Mouse (Mus musculus) frontal cortex, adult 2 months (tissue): ENCODE measurements around the gene Mecom. TPM values are rescaled to one million over a fixed set of nuclear protein-coding genes. Genes with fewer than 3 reads are reported as not detected.

Source experiments
- DNase-seq, 2 experiments: peaks; one replicate each; pipeline ENCODE4 v3.0.0; 2022; ENCODE audit warnings: low spot score in 1 of 2; ENCODE audit errors: extremely low spot score in 1 of 2
- polyA plus RNA-seq: library from polyadenylated mRNA; depleted of rRNA; stranded (reverse); fragments of >200 nt; gene quantifications from 2 replicates; pipeline ENCODE4 v1.2.3, GENCODE M21; 2012

Mecom gene
- polyA plus RNA-seq, 1 experiment = 2.6 TPM

DNA sequence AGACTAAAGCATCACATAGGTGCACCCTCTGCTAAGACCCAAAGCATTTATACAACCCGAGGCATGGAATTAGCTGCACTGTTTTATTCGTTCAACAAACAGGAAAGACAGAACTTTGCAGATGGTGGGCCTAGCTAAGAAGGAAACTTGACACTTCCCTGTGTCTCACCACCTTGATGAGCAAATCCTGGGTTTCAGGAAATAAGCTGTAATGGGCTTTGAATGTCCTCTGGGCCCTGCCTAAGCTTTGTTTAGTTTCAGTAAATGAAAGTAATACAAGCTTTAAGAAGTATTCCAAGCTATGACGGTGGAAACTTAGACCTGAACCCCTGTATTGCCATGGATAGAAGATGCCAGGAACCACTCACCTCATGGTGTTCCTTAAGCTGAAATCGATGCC is 383.0 kb downstream of the Mecom start:
- DNase-seq = no peak

- DNase-seq = no peak
Observed at GRCm38 (mm10) chr3:30163390-30163789, 384.4 kb downstream of the Mecom start.

DNA sequence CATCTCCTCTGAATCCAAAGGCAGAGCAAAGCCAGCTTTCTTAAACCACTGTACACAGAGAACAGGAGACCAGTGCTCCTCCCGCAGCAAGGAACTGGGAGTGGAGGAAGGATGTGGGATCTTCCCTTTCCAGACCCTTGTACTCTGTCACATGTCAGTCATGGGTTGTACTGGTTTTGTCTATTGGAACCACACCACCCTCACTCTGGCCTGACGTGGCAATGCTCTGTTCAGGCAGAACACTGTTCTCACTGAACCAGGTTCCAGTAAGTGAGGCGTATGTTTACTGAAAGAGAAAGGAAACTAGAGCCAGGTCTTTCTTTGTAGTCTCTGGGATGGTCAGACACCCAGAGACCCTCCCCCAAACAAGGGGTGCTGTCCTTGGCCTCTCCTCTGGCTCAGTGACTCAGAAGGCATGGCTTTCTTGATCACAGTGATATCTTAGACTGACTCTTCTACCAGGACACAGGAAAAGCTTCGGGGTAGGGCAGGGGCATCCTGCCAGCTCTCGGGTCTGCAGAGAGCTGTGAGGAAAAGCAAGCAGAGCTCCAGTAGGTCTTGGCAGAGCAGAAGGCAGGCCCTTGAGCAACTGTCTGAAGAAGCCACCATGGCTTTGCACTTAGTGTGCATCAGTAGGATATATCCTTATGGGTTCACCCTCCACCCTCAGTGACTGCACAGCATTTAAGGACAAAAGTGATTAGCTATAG is 386.7 kb downstream of the Mecom start:
- no peak for DNase-seq

DNA sequence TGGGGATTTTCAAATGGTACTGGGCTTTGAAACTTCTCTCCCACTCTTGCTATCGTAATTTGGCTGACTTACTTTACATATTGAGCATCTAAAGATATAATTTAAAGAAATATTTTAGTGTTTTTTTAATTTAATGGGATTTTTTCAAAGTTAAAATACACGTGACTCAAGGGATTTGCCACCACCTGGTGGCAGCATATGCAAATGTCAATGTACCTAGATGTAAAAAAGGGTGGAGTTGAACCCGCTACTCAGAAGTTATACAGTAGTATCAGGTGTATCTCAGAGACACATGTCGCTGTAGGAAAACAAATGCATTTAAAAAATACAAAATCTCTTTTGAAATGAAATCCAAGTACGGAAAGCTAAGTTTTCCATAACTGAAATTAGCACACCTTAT is 387.5 kb downstream of the Mecom start:
- DNase-seq = no peak

DNA sequence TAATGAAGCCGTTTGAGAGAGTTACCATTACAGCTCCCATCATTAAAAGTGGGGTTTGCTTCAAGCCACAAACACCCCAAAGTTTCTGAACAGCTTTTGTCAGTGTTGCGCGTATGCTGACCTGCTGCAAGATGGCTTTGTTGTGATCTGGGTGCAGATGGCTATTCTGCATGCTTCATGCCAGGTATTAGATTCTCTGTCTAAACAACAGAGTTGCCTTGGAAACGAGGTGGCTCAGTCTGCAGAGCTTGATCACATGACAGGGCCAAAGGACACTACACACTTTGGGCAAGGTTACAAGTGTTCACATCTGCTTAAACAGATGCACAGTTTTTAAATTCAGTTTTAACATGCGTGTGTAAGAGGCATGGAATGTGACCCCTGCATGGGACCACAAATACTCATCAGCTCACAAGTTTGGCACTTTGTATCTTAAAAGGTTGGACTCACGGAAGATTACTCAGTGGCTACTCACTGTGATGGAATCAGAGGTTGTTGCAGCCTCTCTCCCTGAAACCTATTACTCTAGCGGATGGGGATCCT is 390.6 kb downstream of the Mecom start:
- DNase-seq = no peak

DNA sequence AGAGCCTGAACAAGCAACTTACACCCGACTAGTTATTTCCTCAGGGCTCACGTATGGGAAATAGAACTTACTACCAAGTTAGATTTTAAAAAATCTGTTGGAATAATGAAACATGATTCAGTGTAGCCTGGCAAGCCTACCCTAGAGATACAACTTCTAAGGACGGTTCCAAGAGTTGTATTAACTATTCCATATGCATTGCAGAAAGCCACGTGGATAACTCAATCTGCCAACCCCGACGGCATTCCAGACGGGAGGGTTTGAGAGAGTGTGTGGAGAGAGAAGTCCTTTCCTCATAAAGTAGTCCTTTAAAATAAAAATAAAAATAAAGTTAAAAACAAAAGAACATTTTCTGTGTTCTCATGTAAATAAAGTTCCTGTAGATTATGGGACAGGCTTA is 393.4 kb downstream of the Mecom start:
- no peak for DNase-seq

DNA sequence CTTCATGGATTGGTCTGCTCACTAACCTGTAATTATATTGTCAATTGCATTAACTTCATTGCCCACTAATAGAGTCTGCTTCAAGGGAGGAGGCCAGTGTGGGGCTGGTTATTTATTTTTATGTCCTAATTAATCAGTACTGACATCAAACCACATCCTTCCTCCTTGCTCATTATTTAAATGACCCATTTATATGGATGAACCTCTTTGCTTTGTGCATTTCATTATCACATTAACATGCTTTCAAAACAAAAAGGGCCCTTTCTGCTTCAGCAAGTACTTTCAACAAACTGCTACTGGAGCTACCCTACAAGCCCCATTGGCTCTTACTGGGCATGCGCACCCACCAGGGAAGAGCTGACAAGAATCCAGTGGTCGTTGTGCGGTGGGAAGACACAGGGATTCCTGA is 393.9 kb downstream of the Mecom start:
- DNase-seq = no peak

DNA sequence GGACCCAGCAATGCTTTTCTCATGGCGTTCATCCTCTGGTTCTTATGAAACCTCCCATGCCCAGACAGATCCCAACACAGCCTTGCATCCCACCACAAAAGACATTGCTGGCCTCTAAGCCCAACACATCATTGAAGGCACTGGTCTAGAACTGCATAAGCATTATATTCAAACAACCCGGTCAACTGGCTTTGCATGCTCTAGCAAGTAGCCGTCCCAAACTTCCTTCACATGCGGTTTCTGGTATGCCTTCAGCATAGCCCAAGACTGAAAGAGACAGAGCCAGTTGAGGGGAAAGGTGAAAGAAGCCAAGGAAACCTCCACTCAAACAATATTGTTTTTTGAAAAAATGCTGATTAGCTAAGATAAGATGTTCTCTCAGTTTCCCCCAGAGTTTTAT is 397.7 kb downstream of the Mecom start:
- no peak for DNase-seq

DNA sequence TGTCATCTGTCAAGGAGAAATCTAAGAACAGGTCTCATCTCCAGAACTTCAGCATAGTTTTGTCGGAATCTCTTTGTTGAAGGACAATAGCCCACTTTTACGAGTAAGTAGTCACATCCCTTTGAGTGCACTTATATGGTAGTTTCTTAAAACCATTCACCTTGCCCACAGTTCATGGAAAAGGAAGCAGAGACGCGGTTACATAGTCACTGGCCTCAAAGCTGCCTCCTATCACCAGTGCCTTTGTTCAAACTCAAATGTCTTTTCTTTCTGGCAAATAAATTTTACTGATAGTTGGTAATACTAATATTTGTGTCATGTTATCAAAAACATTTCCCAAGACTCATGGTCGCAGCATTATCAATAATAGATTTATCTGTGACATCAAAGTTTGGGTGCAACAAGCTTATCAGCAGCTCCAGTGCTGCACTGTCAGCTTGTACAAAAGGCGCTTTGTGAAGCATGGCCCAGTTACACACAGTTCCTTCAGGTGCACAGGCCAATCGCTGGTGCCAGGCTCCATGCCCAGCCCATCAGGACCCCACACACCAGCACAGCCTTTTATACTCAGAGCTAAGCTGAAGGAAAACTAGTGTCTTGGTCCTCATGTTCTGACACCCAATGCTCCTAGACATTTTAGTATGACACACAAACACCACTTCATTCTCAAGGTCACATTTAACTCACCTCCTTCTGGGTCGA is 399.3 kb downstream of the Mecom start:
- no peak for DNase-seq

DNA sequence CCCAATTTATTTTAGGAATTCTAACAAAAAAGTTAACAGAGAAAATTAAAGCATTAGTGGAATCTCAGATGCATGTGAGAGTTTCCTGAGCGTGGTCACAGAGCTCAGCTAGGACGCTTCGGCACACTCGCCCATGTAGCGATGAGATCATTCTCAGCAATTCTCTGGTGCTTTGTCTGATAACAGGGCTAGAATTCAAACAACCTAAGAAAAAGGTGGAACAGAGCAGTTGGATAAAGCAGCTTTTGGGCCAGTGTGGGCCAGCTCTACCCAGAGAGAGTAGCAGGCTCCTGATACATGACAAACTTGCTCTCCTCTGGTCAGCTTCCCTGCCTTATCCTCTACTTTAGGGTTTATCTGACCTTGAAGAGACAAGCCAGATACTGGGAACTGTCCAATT is 402.8 kb downstream of the Mecom start:
- DNase-seq = no peak

- DNase-seq = no peak
Observed at GRCm38 (mm10) chr3:30143961-30144411, 403.8 kb downstream of the Mecom start.

GRCm38 (mm10) chr3:30143440-30143839 is 404.4 kb downstream of the Mecom start:
- DNase-seq = no peak

DNA sequence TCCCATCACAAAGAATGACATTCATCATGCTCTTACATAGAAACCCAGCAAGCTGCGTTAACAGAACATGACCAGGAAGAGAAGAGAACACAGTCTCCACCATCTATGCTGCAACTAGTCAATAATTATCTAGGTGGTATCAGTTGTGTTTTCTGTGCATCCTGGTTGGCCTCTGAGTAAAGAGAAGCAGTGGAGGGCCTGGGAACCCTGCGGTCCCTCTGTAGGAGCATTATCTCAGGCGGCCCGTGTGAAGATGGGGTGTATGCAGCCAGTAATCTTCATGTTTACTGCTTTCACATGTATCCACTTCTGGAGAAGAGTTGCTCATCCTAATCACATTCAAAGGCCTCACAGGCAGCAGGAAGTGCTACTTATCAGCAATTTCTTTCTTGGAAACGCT is 407.5 kb downstream of the Mecom start:
- no peak for DNase-seq

DNA sequence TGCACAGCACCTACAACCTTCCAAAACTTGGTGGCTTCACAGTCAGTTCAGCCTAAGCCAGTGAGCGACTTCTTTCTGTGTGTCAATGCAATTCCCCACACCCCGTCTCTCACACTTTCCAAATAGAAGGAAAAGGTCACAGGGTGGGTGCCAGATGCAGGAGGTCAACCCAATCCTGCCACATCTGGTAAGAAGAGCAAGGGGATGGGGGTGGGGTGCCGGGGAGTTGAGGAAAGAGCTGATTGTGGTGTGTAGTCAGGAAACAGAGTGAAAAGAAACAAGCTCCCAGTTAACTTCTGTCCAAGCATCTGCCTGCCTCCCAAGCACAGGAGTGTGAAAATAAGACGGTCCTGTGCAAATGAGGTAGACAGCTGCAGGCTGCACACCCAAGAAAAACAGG is 408.1 kb downstream of the Mecom start:
- peak in 1 of 2 experiments; percentile 2 for DNase-seq

DNA sequence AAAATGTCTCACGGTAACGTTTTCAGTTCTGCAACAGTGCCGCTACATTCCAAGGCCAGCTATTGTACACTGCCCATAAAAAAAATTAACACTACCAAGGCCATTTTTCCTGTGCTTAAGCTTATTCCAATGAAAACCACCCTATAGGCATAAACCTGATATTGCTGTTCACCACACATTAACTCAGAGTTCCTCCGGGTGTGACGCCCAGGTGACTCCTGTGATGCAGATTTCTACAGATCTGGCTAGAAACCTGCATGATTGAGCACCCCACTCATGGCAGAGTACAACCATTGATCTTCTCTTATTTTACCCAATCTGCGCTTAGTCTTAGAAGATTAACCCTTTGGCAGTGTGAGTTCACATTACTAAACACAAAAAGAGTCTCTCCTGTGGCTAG is 409.2 kb downstream of the Mecom start:
- no peak for DNase-seq

- no peak for DNase-seq
Observed at GRCm38 (mm10) chr3:30135857-30136256, 412.0 kb downstream of the Mecom start.

DNA sequence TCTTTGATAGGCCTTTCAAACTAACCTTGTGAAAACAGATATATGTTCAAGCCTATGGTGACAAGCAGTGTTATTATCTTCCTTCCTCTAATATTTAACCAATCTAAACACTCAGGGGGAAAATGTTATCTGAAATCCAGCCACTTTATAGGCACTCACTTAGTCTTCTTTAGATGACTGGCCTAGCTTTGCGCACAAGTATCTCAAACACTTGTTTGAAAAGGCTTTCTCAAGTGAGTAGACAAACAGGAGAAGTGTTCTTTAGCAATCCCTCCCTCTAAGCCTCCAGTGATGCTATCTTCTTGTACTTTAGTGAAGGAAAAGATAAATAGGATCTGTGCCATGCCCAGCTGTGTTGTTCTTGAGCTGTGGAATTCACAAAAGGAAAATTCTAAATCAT is 412.7 kb downstream of the Mecom start:
- no peak for DNase-seq

GRCm38 (mm10) chr3:30132981-30133380 is 414.8 kb downstream of the Mecom start:
- DNase-seq = no peak

- no peak for DNase-seq
Observed at GRCm38 (mm10) chr3:30132370-30132769, 415.4 kb downstream of the Mecom start.

- DNase-seq = no peak
Observed at GRCm38 (mm10) chr3:30130495-30130894, 417.3 kb downstream of the Mecom start.

- DNase-seq = no peak
Observed at GRCm38 (mm10) chr3:30122618-30123017, 425.2 kb downstream of the Mecom start.
